Mouse (Mus musculus): ENCODE measurements around the gene Nxpe2.

DNA sequence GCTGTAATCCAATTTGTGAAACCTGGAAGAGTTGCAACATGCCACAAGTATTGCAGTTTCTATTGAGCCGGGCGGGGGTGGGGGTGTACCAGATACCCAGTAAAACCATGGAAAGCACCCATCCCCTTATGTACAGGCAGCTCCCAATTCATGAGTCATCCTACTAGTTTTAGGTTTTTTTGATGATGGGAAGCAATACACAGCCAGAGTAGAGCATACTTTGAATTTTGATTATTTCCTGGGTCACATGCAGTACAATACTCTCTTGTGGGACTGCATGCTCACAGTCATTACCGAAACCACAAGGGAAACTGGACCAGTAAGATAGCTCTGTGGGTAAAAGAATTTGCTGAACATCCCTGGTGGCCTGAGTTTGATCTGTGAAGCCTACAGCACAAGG, 3.8 kb upstream of the Nxpe2 start:
- no peak for TF ChIP-seq CTCF (IDR thresholded peaks at IDR 0.05; ENCODE audit: borderline replicate concordance, insufficient read depth, low read length)
- TF ChIP-seq POLR2A (IDR thresholded peaks at IDR 0.05; ENCODE audit: low read depth, low read length): no peak
